Mouse (Mus musculus) embryonic fibroblast, embryonic 13.5 days (primary cell): ENCODE measurements at regions not wholly inside any gene's neighbourhood (a gene's known extent, or its start where the extent isn't known, plus 50 kb on each side); places are given as distances from the start of the nearest gene placed in this dataset.

Source experiments
- CTCF ChIP-seq: IDR thresholded peaks from 2 replicates; pipeline ENCODE4 v1.5.1; 2011; ENCODE audit warnings: mild to moderate bottlenecking, control low read depth, low read length, moderate library complexity, borderline replicate concordance; ENCODE audit not compliant: insufficient read depth
- POLR2A ChIP-seq: IDR thresholded peaks from 2 replicates; pipeline ENCODE4 v1.6.1; 2011; ENCODE audit warnings: low read depth, mild to moderate bottlenecking, control low read depth, low read length, moderate library complexity

GRCm38 (mm10) chr19:14801669-14802068 lies 203.8 kb upstream of the Tle4 start:
- TF ChIP-seq CTCF (no peak), POLR2A (no peak)
